Mouse (Mus musculus) frontal cortex, postnatal 25 days (tissue): ENCODE data around the gene Glul.

Experiments used
- DNase-seq, 2 experiments: peaks; one replicate each; pipeline ENCODE4 v3.0.0; 2022; ENCODE audit warnings: low spot score in 2 of 2

Gene Glul

GRCm38 (mm10) chr1:153909213-153909962, 9.6 kb downstream of the Glul start:
- DNase-seq = no peak

DNA sequence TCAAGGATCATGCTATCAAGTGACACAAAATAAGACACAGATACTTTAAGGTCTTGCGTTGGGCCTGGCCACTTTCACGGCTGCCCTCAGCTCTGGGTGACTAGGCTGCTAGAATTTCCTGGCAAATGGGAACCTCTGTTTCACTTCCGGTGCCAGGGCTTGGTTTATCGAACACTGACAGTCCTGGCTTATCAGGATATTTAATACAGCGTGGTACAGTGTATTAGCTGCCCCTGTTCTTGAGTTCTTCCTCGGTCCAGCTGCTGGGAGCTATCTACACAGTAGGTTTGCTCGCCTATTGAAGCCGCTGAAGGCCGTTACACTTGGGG, 10.2 kb downstream of the Glul start:
- no peak for DNase-seq

- DNase-seq = no peak
These were observed 10.7 kb downstream of the Glul start for GRCm38 (mm10) chr1:153910423-153910822.

- DNase-seq = no peak
These were observed 11.6 kb downstream of the Glul start for GRCm38 (mm10) chr1:153911276-153911795.

GRCm38 (mm10) chr1:153913869-153914268, 14.1 kb downstream of the Glul start:
- DNase-seq = no peak

- no peak for DNase-seq
These were observed 18.9 kb downstream of the Glul start for GRCm38 (mm10) chr1:153918521-153919206.

- no peak for DNase-seq
These were observed 21.9 kb downstream of the Glul start for GRCm38 (mm10) chr1:153921642-153922041.

DNA sequence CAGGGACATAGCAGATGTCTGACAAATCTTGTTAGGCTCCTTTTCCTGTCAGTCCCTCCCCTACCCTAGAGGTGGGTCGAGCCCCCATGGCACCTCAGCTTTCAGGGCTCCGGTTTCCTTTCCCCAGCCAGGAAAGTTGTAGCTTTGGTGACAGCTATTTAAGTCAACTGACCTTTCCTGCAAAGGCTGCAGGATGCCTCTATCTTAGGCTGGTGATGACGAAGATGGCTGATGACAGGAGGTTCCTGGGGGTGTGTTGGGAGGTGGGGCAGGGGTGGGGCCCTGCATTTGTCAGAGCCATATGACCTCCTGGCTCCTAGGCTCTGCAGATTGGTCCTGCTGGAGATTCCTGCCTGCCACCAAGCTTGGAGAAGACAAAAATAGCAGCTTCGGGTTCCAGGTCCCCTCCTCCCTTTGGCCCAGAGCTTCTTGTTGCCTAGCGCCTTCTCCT, 22.9 kb downstream of the Glul start:
- no peak for DNase-seq

GRCm38 (mm10) chr1:153924395-153925385, 24.9 kb downstream of the Glul start:
- no peak for DNase-seq

- no peak for DNase-seq
These were observed 30.7 kb downstream of the Glul start for GRCm38 (mm10) chr1:153930431-153930830.

GRCm38 (mm10) chr1:153933772-153934171, 34.0 kb downstream of the Glul start:
- no peak for DNase-seq

GRCm38 (mm10) chr1:153935844-153936380, 36.2 kb downstream of the Glul start:
- DNase-seq = no peak

DNA sequence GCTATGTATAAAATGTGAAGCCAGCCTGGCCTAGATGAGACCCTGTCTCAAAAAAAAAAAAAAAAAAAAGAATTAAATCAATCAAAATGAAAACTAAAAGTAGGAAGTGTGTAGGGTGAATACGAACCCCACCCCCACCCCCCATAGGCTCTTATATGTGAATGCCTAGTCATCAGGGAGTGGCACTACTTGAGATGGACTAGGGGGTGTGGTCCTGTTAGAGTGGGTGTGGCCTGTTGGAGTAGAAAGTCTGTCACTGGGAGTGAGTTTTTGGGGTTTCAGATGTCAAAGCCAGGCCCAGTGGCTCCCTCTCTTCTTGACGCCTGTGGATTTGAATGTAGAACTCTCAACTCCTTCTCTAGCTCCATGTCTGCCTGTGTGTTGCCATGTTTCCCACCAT, 37.3 kb downstream of the Glul start:
- DNase-seq = no peak

DNA sequence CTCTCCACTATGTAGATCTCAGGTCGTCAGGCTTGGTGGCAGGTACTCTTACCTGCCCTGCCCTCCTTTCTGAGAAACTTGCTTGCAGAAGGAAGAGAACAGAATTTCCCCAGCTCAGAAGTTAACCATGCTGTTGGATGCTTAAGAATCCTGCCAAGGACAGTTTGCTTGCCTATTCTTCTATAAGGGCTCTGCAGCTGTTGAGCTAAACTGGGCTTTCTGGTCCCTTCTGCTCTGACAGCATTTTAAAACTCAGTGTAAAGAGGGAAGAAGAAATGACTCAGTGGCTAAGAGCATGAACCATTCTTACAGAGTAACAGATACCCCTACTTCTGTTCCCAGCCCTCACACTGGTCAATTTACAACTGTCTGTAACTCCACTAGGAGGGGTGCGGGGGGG, 41.2 kb downstream of the Glul start:
- no peak for DNase-seq

- no peak for DNase-seq
These were observed 45.4 kb downstream of the Glul start for GRCm38 (mm10) chr1:153945181-153945580.

- no peak for DNase-seq
These were observed 47.2 kb downstream of the Glul start for GRCm38 (mm10) chr1:153946971-153947370.

- no peak for DNase-seq
These were observed 48.1 kb downstream of the Glul start for GRCm38 (mm10) chr1:153947837-153948236.

DNA sequence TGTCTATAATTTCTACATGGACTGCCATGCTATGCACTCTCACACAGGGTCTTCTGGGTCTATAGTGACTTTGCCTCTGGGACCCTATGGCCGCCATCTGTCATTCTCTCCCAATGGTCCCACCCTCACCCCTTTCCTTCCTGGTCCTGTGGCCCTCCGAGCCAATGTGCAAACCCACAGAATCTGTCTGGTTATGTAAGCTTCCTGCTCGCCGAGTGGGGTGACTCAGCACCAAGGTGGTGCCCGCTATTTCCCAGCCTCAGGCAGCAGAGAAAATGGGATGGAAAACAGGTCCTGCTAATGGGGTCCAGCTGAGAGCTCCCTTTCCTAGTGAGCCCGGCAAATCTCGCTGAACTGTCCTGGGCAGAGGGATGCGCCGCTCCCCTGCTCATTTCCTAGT, 53.5 kb downstream of the Glul start:
- no peak for DNase-seq

DNA sequence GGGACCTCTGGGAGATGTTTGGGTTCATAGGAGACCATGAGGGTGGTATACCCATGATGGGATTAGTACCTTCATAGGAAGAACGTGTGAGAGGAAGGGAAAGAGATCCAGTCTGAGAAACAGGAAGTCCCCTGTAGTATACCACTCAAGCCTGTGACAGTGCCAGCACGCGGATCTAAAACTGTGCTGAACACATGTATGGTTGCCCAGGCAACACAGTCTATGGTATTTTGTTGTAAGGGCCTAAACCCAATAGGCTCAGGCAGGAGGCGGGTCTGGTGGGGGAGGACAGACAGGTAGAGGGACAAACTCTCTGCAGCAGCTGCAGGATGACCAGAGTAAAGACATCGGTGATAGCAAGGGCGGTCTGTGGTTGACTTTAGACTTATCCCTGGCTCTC, 54.1 kb downstream of the Glul start:
- DNase-seq = no peak

DNA sequence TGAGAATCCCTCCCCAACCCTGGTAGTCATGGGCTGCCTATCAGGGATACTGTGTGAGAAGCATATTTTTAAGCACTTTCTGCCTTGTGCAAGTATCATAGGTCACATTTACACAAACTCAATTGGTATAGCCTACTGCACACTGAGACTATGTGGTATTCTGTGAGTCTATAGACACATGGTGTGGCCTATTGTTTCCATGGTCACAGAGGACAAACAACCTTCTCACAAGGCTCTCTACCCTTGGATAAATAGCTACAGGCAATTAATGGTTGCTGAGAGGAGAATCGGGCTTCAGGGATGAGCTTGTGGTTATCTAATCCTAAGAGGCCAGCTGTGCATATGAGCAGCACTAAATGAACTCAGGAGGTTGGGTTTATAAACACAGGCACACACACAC, 58.1 kb downstream of the Glul start:
- DNase-seq = no peak
